Mouse (Mus musculus) Patski (cell line): ENCODE measurements around the gene Scap. TPM values are rescaled to one million over a fixed set of nuclear protein-coding genes. Genes with fewer than 3 reads are reported as not detected.
"Not testable (repeated sequence)": the region's sequence is repeated elsewhere in the genome, so short reads cannot be mapped to it uniquely, and the experiment has no call there.

ENCODE experiments used
- ATAC-seq: fragments of 100-300 bp; one replicate; pipeline ENCODE4 v1.8.0; 2021
- CTCF ChIA-PET: fragments of 350-600 bp; sonication (Branson Sonifier 250); formaldehyde crosslinking; loops from one replicate; lab custom pipeline; 2022; ENCODE audit warnings: inconsistent platforms; lab: Charles Lee
- POLR2A ChIA-PET: fragments of 350-600 bp; sonication (Branson Sonifier 250); formaldehyde crosslinking; loops from one replicate; lab custom pipeline; 2022; ENCODE audit warnings: antibody characterized with exemption, inconsistent platforms; lab: Charles Lee
- DNase-seq: peaks from one replicate; pipeline ENCODE4 v3.0.0-alpha.2; 2011; ENCODE audit warnings: low read depth, low spot score
- H3K27me3 ChIP-seq: fragments of 371-371 bp; one replicate; pipeline ENCODE4 v1.5.1; 2021
- CTCF ChIP-seq: fragments of 100-300 bp; IDR thresholded peaks from one replicate; pipeline ENCODE4 v1.5.1; 2021
- in situ Hi-C: fragments of 300-500 bp; cut with MboI; formaldehyde crosslinking; loops from 3 replicates; pipeline ENCODE4 v1.11.1; 2018; ENCODE audit warnings: low pct_unique_long_range_greater_than_20kb, mixed read lengths
- polyA plus RNA-seq: library from polyadenylated mRNA; unstranded; gene quantifications from one replicate; pipeline ENCODE4 v1.2.3, GENCODE M21; 2021

Scap gene
- polyA plus RNA-seq, 1 experiment from 2014 or later, result 54.7 TPM

DNA sequence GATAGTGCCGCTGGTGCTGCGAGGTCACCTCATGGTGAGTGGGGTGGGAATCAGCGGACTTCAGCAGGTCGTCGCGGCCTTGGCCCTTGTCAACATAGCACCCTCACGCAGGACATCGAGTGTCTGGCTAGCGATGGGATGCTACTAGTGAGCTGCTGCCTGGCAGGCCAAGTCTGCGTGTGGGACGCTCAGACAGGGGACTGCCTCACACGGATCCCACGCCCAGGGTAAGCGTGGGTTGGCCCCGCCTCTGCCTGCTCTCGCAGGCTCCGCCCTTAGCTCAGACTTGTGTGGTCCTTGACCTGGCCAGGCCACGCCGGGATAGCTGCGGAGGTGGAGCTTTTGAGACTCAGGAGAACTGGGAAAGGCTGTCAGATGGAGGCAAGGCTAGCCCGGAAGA is 47.6 kb downstream of the Scap start:
- no peak for TF ChIP-seq CTCF
- peak; percentile 10 for ATAC-seq

GRCm38 (mm10) chr9:110381292-110381691 is 48.2 kb downstream of the Scap start:
- H3K27me3 ChIP-seq, result no peaks in the 10 kb centered on the region
- ATAC-seq (no peak), DNase-seq (no peak)
- TF ChIP-seq CTCF, result no peak
- ChIA-PET CTCF (no interaction called here), POLR2A (no interaction called here)
- in situ Hi-C loops, result no loop called here

More for the DNA sequence above, 47.6 kb downstream of the Scap start:
- ChIA-PET CTCF (no interaction called here), POLR2A (no interaction called here)
- no peak for DNase-seq
- no peaks in the 10 kb centered on the region for H3K27me3 ChIP-seq
- in situ Hi-C loops, result no loop called here

- in situ Hi-C loops, result no loop called here
- no peaks in the 10 kb centered on the region for H3K27me3 ChIP-seq
- no peak for TF ChIP-seq CTCF
- CTCF ChIA-PET, result interaction anchor here (1.1 kb wide), 1 partner anchor 190 kb away, joined by 3 read pairs; no protein-coding TSS in a partner anchor
- DNase-seq (no peak), ATAC-seq (no peak)
- POLR2A ChIA-PET, result interaction anchor here (0.8 to 2.1 kb wide), 2 partner anchors 22 to 23 kb away, joined by 3 to 5 read pairs; no protein-coding TSS in a partner anchor
Observed at GRCm38 (mm10) chr9:110384369-110384929, 51.4 kb downstream of the Scap start.

DNA sequence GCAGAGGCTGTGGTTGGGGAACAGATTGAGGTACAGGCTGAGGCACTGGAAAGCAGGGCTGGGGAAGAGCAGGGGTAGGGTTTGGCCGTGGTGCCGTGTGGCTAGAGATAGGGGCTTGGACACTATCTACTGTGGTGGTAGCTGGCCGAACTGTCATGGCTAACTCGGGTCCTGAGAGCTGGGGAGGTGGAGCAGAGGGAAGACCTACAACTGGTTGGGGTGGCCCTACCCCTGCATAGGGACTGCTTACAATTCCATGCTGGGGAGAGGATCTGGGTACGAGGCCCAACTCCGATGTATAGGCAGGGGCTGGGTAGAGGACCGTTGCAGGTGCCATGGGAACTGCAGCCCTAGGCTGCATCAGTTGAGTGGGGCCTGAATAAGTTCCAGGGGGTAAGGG is 54.9 kb downstream of the Scap start:
- no peaks in the 10 kb centered on the region for H3K27me3 ChIP-seq
- TF ChIP-seq CTCF, result no peak
- CTCF ChIA-PET, result no interaction called here
- DNase-seq (no peak), ATAC-seq (no peak)
- in situ Hi-C loops, result no loop called here
- POLR2A ChIA-PET, result no interaction called here

GRCm38 (mm10) chr9:110390843-110391242 is 57.8 kb downstream of the Scap start:
- DNase-seq, result no peak
- POLR2A ChIA-PET, result interaction anchor here (0.8 kb wide), 1 partner anchor 14 kb away, joined by 3 read pairs; no protein-coding TSS in a partner anchor
- ATAC-seq, result no peak

GRCm38 (mm10) chr9:110393295-110393694 is 60.2 kb downstream of the Scap start:
- POLR2A ChIA-PET, result no interaction called here

More at GRCm38 (mm10) chr9:110390843-110391242, 57.8 kb downstream of the Scap start:
- H3K27me3 ChIP-seq, result no peaks in the 10 kb centered on the region
- in situ Hi-C loops, result no loop called here
- CTCF ChIA-PET, result no interaction called here
- TF ChIP-seq CTCF, result no peak

GRCm38 (mm10) chr9:110400650-110401049 is 67.6 kb downstream of the Scap start:
- H3K27me3 ChIP-seq, result no peaks in the 10 kb centered on the region
- CTCF ChIA-PET, result interaction anchor here (1.1 kb wide), 1 partner anchor 10 kb away, joined by 3 read pairs; no protein-coding TSS in a partner anchor
- no peak for TF ChIP-seq CTCF
- no peak for DNase-seq
- no peak for ATAC-seq
- in situ Hi-C loops, result no loop called here
- POLR2A ChIA-PET, result interaction anchor here (0.8 to 2.4 kb wide), 2 partner anchors 12 to 18 kb away, joined by 4 to 6 read pairs; no protein-coding TSS in a partner anchor

More at GRCm38 (mm10) chr9:110393295-110393694, 60.2 kb downstream of the Scap start:
- ATAC-seq (no peak), DNase-seq (no peak)
- no peak for TF ChIP-seq CTCF
- in situ Hi-C loops, result no loop called here
- CTCF ChIA-PET, result no interaction called here
- no peaks in the 10 kb centered on the region for H3K27me3 ChIP-seq

DNA sequence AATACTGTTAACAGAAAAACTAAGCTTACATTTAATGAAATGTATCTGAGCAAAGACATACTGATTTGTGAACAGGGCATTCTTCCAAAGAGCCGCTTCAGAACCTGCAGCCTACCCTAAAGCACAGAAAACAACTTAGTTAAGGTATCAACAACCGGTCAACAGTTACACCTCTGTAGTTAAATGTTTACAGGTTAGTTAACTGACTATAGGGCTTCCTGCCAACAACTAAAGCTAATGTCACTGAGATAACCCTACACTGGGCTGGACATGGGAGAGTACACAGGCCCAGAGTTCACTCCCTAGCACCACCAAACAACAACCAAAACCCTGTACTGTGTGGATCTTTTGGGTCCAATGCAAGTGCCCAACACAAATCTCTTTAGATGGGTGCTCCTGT is 69.6 kb downstream of the Scap start:
- ATAC-seq, result no peak
- H3K27me3 ChIP-seq, result no peaks in the 10 kb centered on the region
- in situ Hi-C loops, result no loop called here
- no peak for TF ChIP-seq CTCF
- ChIA-PET POLR2A (no interaction called here), CTCF (no interaction called here)
- DNase-seq, result no peak

DNA sequence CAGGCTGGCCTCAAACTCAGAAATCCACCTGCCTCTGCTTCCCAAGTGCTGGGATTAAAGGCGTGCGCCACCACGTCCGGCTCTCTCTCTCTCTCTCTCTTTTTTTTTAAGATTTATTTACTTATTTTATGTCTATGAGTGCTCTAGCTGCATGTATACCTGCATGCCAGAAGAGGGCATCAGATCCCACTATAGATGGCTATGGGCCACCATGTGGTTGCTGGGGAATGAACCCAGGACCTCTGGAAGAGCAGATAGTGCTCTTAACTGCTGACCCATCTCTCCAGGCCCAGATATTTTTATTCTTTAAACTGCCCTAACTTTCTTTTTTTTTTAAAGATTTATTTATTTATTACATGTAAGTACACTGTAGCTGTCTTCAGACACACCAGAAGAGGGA is 70.2 kb downstream of the Scap start:
- ATAC-seq, DNase-seq, in situ Hi-C loops, POLR2A ChIA-PET, H3K27me3 ChIP-seq, CTCF ChIA-PET: not testable (repeated sequence)

DNA sequence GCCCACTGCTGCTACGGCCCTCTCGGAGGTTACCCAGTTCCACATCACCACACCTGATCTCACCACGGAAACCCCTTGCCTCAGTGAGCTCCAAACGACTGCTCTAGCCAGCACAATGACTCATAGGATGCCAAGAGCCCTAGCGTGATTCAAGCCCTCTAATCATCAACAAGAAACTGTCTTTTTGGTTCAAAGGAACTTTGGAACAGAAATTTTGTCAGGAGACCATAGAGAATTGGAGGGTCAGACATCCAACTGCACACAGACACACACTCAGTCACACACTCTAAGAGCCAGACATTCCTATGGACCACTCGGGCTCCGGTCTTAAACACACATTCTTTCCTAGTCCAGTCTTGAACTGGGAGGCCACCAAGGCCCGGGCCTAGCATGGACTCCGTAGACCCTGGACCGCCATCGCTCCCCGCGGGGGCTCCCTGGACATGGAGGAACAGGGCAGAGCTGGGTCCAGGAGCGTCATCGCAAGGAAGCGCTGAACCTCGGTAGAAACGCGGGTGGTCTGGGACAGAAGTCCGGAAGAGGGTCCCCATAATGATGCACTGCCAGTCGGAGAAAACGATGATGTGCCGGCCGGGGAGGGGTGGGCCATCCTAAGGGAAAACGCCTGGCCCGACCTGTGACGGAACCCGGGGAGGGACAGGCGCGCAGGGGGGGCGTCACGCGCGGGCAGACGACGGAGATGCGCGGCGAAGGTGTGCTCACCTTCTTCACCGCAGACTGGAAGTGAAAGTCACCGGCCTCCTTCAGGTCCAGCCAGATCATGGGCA is 74.4 kb downstream of the Scap start:
- POLR2A ChIA-PET, result interaction anchor here (1.0 to 1.3 kb wide), 2 partner anchors 23 to 74 kb away, joined by 3 to 5 read pairs; partner anchors contain the start of gene Scap
- in situ Hi-C loops, result no loop called here
- CTCF ChIA-PET, result no interaction called here
- TF ChIP-seq CTCF, result no peak
- ATAC-seq (peak; percentile 60), DNase-seq (peak; percentile 59)
- H3K27me3 ChIP-seq, result no peaks in the 10 kb centered on the region
